Mouse (Mus musculus): ENCODE measurements around the gene Nmrk2.
"Not testable (repeated sequence)": the region's sequence is repeated elsewhere in the genome, so short reads cannot be mapped to it uniquely, and the experiment has no call there.

The Nmrk2 gene

GRCm38 (mm10) chr10:81201807-81202758, at the start of gene Nmrk2:
Nmrk2 (minus strand) TSS chr10:81202051.
- no peak for DNase-seq

DNA sequence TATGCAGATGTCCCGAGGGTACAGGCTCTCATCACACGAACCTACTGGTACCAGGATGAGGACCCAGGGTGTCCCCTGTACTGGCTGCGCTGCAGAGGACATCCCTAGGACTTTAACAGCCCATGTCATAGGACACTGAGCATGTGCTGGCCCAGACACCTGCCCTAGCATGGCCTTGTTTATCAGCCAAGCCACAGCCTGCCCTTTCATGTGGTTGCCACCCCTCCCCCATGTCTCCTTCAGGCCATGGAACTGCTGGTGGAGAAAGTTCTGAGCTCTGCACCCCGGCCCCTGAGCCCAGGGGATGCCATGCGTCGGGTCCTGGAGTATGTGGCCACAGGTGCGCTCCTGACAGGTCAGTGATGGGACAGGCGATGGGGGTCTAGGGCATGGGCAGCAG, 47.6 kb upstream of the Nmrk2 start:
- no peak for DNase-seq

DNA sequence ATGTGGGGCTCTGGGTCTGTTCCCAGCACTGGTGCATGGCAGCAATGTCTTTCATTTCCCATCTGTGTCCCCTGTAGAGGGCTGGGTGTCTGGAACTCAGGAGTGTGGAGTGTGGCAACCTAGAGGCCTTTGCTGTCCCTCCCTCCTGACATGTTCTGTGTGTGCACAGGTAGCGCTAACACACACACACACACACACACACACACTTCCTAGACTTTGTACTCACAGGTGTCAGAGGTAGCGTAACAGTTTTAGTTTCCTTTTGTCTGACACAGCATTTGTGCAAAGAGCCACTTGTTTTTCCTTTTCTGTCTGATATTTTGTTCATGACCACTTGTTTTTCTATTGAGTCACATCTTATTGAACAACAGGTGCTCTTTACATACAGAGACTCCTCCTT, 46.0 kb upstream of the Nmrk2 start:
- DNase-seq: no peak

DNA sequence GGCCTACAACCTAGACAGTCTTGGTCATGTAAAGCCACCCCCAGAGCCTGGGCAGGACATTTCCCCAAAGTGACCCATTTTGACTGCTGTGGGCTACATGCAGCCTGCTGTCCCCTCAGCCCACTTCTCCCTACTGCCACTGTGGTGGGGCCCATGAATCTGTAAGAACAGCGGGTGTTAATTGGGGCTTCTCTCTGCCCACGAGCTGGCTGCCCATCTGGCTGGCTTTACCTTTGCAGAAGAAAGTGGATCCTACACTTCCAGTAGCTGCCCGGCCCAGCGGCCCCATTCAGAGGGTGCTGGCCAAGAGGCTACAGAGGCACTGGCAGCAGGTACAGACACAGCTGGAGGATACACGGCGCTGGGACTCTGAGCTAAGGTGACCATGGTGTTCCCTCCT, 43.3 kb upstream of the Nmrk2 start:
- DNase-seq: no peak

GRCm38 (mm10) chr10:81244595-81244994, 42.7 kb upstream of the Nmrk2 start:
- DNase-seq: peak; percentile 61

- no peak for DNase-seq
Observed at GRCm38 (mm10) chr10:81244146-81244545, 42.3 kb upstream of the Nmrk2 start.

DNA sequence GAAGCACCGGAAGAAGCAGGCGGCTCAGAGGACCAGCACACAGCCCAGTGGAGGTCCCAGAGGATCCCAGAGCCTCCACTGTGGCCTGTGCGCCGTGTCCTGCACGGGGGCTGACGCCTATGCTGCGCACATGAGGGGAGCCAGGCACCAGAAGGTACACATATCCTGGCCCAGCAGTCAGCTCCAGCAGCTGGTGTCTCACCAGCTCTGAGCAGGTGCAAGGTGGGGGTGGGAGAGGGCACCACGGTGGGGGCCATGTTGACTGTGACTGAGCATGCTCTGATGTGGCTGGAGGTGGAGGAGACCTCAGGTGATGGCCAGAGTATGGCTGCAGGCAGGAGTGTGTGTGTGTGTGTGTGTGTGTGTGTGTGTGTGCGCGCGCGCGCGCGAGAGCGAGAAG, 40.2 kb upstream of the Nmrk2 start:
- no peak for DNase-seq

DNA sequence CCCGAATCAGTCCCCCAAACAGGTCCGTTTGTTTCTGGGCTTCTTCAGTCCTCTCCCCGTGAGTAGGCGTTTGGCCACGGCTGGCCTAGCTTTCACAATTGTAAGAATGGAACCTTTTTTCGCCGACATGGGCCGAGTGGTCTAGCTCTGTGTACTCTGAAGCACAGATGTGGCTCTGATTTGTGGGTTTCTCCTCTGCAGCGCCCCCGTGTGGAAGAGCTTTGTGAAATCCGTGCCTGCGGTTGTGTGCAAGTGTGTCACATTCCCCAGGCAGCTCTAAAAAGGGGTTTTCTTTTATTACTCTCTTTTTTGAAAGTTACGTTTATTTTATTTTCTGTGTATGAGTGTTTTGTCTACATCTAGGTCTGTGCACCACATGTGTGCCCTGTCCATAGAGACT, 39.0 kb upstream of the Nmrk2 start:
- DNase-seq: no peak

DNA sequence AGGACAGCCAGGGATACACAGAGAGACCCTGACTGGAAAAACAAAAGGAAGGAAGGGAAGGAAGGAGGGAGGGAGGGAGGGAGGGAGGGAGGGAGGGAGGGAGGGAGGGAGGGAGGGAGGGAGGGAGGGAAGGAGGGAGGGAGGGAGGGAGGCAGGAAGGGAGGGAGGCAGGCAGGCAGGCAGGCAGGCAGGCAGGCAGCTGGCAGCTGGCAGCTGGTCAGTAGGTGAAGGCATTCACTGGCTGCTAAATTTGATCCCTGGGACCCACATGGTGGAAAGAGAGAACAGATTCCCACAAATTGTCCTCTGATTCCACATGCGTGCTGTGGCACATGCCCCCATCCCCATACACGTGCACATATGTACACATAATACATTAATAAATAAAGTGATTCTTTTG, 36.8 kb upstream of the Nmrk2 start:
- DNase-seq: no peak

DNA sequence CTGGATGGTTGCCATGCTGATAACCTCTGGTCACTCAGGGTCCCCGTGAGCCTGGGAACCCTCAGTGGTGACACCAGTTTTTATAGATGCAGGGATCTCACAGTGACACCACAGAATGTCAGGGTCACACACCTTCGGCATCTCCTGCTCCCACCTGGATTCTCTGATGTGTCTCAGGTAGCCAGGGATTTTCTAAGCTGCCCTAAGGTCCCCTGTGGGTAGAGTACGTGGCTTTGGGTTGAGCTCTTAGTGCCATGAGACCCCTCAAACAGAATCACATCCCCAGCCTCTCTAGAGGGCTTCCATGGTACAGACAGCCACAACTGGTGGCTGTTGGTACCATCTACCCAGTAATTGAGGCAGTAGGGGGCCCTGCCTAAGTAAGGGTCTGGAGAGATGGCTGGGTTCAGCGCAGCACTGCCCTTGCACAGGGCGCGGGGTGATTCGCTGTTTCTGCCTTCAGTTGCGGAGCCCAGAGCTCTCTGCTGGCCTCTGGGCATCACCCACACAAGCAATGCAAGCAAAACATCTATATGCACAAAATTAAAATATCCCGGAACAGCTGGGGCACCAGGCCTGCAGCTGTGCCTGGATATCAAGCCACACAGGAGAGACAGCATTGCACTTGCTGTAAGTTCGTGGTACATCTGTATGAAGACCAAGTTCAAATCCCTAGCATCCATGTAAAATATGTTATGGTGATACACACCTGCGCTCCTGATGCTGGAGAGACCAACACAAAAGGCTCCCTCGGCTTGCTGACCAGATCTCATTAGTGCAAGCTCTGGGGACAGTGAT, 34.8 kb upstream of the Nmrk2 start:
- no peak for DNase-seq

DNA sequence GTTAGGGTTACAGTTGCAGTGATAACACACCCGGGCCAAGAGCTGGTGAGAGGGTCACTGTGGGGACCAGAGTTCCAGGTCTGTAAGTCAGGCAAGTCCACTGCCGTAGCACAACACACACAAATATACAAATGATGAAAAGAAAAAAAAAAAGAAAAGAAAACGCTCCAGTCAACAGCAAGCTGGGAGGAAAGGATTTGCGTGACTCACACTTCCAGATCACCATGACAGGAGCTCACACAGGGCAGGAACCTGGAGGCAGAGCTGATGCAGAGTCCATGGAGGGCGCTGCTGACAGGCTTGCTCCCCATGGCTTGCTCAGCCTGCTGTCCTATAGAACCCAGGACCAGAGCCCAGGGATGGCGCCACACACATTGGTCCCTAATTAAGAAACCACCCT, 32.4 kb upstream of the Nmrk2 start:
- DNase-seq: no peak

DNA sequence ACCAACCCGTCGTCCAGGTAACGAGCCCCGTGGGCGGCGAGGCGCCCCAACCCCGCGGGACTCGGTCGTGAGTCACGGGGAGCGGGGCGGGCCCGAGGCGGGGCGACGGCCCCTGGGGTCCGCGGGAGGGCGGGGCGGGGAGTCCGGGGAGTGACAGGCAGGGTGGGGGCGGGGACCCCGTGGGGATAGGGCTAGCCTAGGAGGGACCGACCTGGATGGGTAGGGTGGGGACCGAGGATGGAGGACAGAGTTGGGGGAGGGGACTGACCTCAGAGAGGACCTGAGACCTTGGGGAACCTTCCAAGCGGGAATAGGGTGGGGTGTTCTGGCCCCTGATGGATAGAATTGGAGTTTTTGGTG, 31.4 kb upstream of the Nmrk2 start:
- DNase-seq: no peak

- DNase-seq: peak; percentile 89
Observed at GRCm38 (mm10) chr10:81232580-81233225, 30.9 kb upstream of the Nmrk2 start, which contains the start of gene Zfr2. Zfr2 (plus strand) TSS chr10:81233155.

GRCm38 (mm10) chr10:81231436-81231835, 29.6 kb upstream of the Nmrk2 start:
- no peak for DNase-seq

- no peak for DNase-seq
Observed at GRCm38 (mm10) chr10:81230438-81231332, 28.8 kb upstream of the Nmrk2 start, which contains the start of gene Atcay. Atcay (minus strand) TSS chr10:81230833.

DNA sequence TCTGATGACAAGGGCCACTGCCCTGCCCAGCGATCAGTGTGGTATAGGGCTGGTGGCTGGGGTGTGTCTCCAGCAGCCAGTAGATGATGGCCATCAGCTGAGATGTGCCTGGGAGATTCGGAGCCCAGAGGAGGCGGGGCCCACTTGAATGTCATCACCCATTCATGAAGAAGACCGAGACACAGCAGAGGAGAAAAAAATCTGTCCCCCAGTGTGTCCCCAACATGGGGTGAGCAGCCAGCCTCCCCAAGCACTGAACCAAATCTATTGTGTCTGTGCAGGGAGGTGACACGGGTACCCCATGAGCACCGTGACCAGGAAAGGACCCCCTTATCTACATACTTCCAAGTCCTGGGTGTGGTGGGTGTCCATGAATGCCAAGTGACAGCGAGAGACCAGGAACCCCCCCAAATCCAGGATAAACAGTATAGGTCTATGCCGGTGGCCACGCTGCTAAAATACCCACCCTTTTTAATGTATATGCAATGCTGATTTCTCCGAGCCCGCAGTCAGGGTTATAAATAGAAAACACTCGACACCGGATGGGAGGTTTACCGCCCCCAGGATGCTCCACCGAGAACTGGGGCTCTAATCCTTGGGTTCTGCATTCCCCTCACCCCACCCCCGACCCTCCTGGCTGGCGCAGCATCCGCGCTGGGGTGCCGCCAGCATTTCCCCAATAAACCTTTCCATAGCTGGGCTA, 28.0 kb upstream of the Nmrk2 start:
- no peak for DNase-seq

DNA sequence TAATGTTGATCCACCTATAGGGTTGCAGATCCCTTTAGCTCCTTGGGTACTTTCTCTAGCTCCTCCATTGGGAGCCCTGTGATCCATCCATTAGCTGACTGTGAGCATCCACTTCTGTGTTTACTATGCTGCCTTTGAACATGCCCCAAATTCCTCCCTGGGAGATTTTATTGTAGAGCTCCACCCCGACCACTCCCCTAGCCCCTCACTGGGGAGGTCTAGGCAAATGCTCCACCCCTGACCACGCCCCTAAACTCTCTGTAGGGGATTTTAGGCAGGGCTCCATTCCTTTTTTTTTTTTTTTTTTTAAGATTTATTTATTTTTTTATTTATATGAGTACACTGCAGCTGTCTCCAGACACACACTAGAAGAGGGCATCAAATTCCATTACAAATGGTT, 21.9 kb upstream of the Nmrk2 start:
- DNase-seq: not testable (repeated sequence)

GRCm38 (mm10) chr10:81221402-81222015, 19.7 kb upstream of the Nmrk2 start:
- DNase-seq: no peak

- peak; percentile 60 for DNase-seq
Observed at GRCm38 (mm10) chr10:81217964-81218363, 16.1 kb upstream of the Nmrk2 start.

DNA sequence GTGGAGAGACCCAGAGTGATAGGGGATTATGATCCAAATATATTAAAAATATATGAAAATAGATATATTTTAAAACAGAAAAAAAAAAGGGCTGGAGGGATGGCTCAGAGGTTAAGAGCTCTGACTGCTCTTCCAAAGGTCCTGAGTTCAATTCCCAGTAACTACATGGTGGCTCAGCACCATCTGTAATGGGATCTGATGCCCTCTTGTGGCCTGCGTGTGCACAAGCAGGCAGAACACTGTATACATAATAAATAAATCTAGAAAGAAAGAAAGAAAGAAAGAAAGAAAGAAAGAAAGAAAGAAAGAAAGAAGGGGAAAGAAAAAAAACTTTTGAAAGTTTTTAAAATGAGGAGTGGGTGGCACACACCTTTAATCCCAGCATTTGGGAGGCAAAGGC, 15.4 kb upstream of the Nmrk2 start:
- DNase-seq: not testable (repeated sequence)

- no peak for DNase-seq
Observed at GRCm38 (mm10) chr10:81216810-81217209, 15.0 kb upstream of the Nmrk2 start.
